ENCODE assay signal across 11 mouse cellular contexts in genomic region chr1:51914095-51914494, GRCm38 (mm10). TPM values are rescaled to one million over a fixed set of nuclear protein-coding genes. Genes with fewer than 3 reads are reported as not detected.
DNase-seq lines count a peak whose midpoint lies in the region; ATAC-seq lines count a peak whose summit lies in the region.
"Had no signal": no experiment of that assay in that cellular context is flagged by ENCODE, and none has a peak within 500 bp of the region (broad histone marks: within the 10 kb centered on the region; RNA-seq: fewer than 3 reads in every experiment).

No protein-coding gene starts in this region.

- 71% methylated on average over 3 of the region's 3 CpGs for WGBS in heart, embryonic 12.5 days
- WGBS in embryonic facial prominence, embryonic 12.5 days = 76% methylated on average over 3 of the region's 3 CpGs
- 76% methylated on average over 3 of the region's 3 CpGs for WGBS in hindbrain, embryonic 16.5 days
- WGBS in midbrain, embryonic 15.5 days = 81% methylated on average over 3 of the region's 3 CpGs

- peaks cover 44% of the 10 kb centered on the region for H3K4me1 ChIP-seq in heart, embryonic 12.5 days (replicated peaks)
- H3K4me1 ChIP-seq in embryonic facial prominence, embryonic 12.5 days = peaks cover 34% of the 10 kb centered on the region
- H3K4me1 ChIP-seq in hindbrain, embryonic 16.5 days (ENCODE audit: control insufficient read depth, insufficient read depth, low read depth, low read length) = peaks cover 9% of the 10 kb centered on the region
- peaks cover 31% of the 10 kb centered on the region for H3K4me1 ChIP-seq in midbrain, embryonic 15.5 days

- H3K36me3 ChIP-seq in heart, embryonic 12.5 days = no peaks in the 10 kb centered on the region
- H3K36me3 ChIP-seq in embryonic facial prominence, embryonic 12.5 days = 0 out of 2 replicates have a peak, but pooled peaks cover 3% of the 10 kb centered on the region
- no peaks in the 10 kb centered on the region for H3K36me3 ChIP-seq in hindbrain, embryonic 16.5 days (ENCODE audit: control insufficient read depth, insufficient read depth, low read length)
- H3K36me3 ChIP-seq in midbrain, embryonic 15.5 days (replicated peaks) = no peaks in the 10 kb centered on the region

- H3K27ac ChIP-seq in heart, embryonic 12.5 days (ENCODE audit: poor library complexity, severe bottlenecking) = no peak overlapping the region
- no peak overlapping the region for H3K27ac ChIP-seq in embryonic facial prominence, embryonic 12.5 days
- no peak overlapping the region for H3K27ac ChIP-seq in hindbrain, embryonic 16.5 days (ENCODE audit: low read depth, low read length)
- no peak overlapping the region for H3K27ac ChIP-seq in midbrain, embryonic 15.5 days

- no peak for DNase-seq in heart, postnatal 4 days
- no peak for DNase-seq in frontal cortex, postnatal 14 days (ENCODE audit: low spot score in 2 of 2)
- DNase-seq in frontal cortex, postnatal 10 days (ENCODE audit: low spot score in 2 of 2) = no peak
- DNase-seq in left cerebral cortex, adult 8-10 months (ENCODE audit: low spot score in 2 of 2) = no peak
- DNase-seq: adrenal gland, adult 2 months; kidney, adult 9 months had no signal

- H3K9me3 ChIP-seq in heart, embryonic 12.5 days (replicated peaks) = no peaks in the 10 kb centered on the region
- H3K9me3 ChIP-seq in embryonic facial prominence, embryonic 12.5 days = no peaks in the 10 kb centered on the region
- no peaks in the 10 kb centered on the region for H3K9me3 ChIP-seq in hindbrain, embryonic 16.5 days (ENCODE audit: control insufficient read depth, low read length)
- H3K9me3 ChIP-seq in midbrain, embryonic 15.5 days = no peaks in the 10 kb centered on the region

- no peaks in the 10 kb centered on the region for H3K27me3 ChIP-seq in heart, embryonic 12.5 days (replicated peaks)
- no peaks in the 10 kb centered on the region for H3K27me3 ChIP-seq in embryonic facial prominence, embryonic 12.5 days
- H3K27me3 ChIP-seq in hindbrain, embryonic 16.5 days (replicated peaks; ENCODE audit: control insufficient read depth, insufficient read depth, low read length) = no peaks in the 10 kb centered on the region
- no peaks in the 10 kb centered on the region for H3K27me3 ChIP-seq in midbrain, embryonic 15.5 days (replicated peaks)

- peak overlapping the region; percentile 66 for H3K4me2 ChIP-seq in heart, embryonic 12.5 days
- peak overlapping the region; percentile 59 for H3K4me2 ChIP-seq in embryonic facial prominence, embryonic 12.5 days (replicated peaks)
- peak overlapping the region; percentile 24; the same call in 1 of the 2 replicates for H3K4me2 ChIP-seq in hindbrain, embryonic 16.5 days (ENCODE audit: low read length)
- peak overlapping the region; percentile 67 for H3K4me2 ChIP-seq in midbrain, embryonic 15.5 days

- H3K4me3 ChIP-seq in heart, embryonic 12.5 days = peak overlapping the region; percentile 78
- H3K4me3 ChIP-seq in embryonic facial prominence, embryonic 12.5 days = peak overlapping the region; percentile 83
- H3K4me3 ChIP-seq in hindbrain, embryonic 16.5 days (ENCODE audit: low read length) = no peak overlapping the region; the same call in 1 of the 2 replicates
- peak overlapping the region; percentile 89 for H3K4me3 ChIP-seq in midbrain, embryonic 15.5 days
- H3K4me3 ChIP-seq: megakaryocyte, embryonic 14.5 days had no signal

- ATAC-seq in heart, embryonic 12.5 days (ENCODE audit: insufficient number of reproducible peaks, low FRiP score) = no peak
- no peak for ATAC-seq in embryonic facial prominence, embryonic 12.5 days (ENCODE audit: insufficient number of reproducible peaks, insufficient read depth, low FRiP score, low TSS enrichment)
- ATAC-seq in hindbrain, embryonic 16.5 days = no peak
- ATAC-seq in midbrain, embryonic 15.5 days (replicated peaks) = no peak

- no peak overlapping the region for H3K9ac ChIP-seq in heart, embryonic 12.5 days
- no peak overlapping the region for H3K9ac ChIP-seq in embryonic facial prominence, embryonic 12.5 days
- H3K9ac ChIP-seq in hindbrain, embryonic 16.5 days (ENCODE audit: low read depth, low read length) = no peak overlapping the region
- no peak overlapping the region for H3K9ac ChIP-seq in midbrain, embryonic 15.5 days

RNA-seq across cellular contexts. Expression of gene Myo1b, which starts 1.8 kb away (rescaled TPM):
- polyA plus RNA-seq in heart, embryonic 12.5 days (2016; fragmentation: Nextera tagmentation; extraction: Ambion mirVana) = 36.5 and 38.1 TPM in 2 replicates
- 10 to 100 TPM; 60.3 to 64.2 TPM for total RNA-seq in heart, postnatal 4 days (2021)
- polyA plus RNA-seq in embryonic facial prominence, embryonic 12.5 days (2016; fragmentation: Nextera tagmentation; extraction: Ambion mirVana) = 100 and 110 TPM in 2 replicates
- 43.2 and 53.8 TPM in 2 replicates for polyA plus RNA-seq in hindbrain, embryonic 16.5 days (2015; fragmentation: Nextera tagmentation; extraction: Ambion mirVana)
- 69.4 and 69.6 TPM in 2 replicates for polyA plus RNA-seq in midbrain, embryonic 15.5 days (2015; fragmentation: Nextera tagmentation; extraction: Ambion mirVana)
- total RNA-seq in left cerebral cortex, adult 8-10 months (2022) = 10 to 100 TPM; 30.7 to 48.0 (median 40.7) TPM
